Mouse (Mus musculus) kidney, postnatal 0 days (tissue): ENCODE results near the gene Cdk11b. TPM values are rescaled to one million over a fixed set of nuclear protein-coding genes. Genes with fewer than 3 reads are reported as not detected.

Experiments
- ATAC-seq: fragments of 200-750 bp; cut with Nextera tagmentation; replicated peaks from 2 replicates; pipeline ENCODE4 v1.8.0; 2017; ENCODE audit warnings: low read depth, moderate number of reproducible peaks, moderate TSS enrichment, moderate library complexity; ENCODE audit not compliant: low FRiP score
- DNase-seq: peaks from one replicate; pipeline ENCODE4 v3.0.0-alpha.2; 2016; ENCODE audit warnings: low spot score
- H3K27ac ChIP-seq: fragments of 300-500 bp; sonication (generic); 2 replicates; pipeline ENCODE4 v1.5.1; 2014; ENCODE audit warnings: mild to moderate bottlenecking
- H3K27me3 ChIP-seq: fragments of 300-500 bp; sonication (generic); 2 replicates; pipeline ENCODE4 v1.6.1; 2014; ENCODE audit warnings: low read length, mixed read lengths; ENCODE audit not compliant: insufficient read depth
- H3K36me3 ChIP-seq: fragments of 300-500 bp; sonication (generic); 2 replicates; pipeline ENCODE4 v1.6.1; 2014; ENCODE audit warnings: low read length, mixed read lengths; ENCODE audit not compliant: insufficient read depth
- H3K4me1 ChIP-seq: fragments of 300-500 bp; sonication (generic); replicated peaks from 2 replicates; pipeline ENCODE4 v1.6.1; 2014; ENCODE audit warnings: antibody characterized with exemption, low read length, mixed read lengths; ENCODE audit not compliant: insufficient read depth
- H3K4me2 ChIP-seq: fragments of 300-500 bp; sonication (generic); 2 replicates; pipeline ENCODE4 v1.6.1; 2014; ENCODE audit warnings: mild to moderate bottlenecking, low read length, moderate library complexity, mixed read lengths
- H3K4me3 ChIP-seq: fragments of 300-500 bp; sonication (generic); replicated peaks from 2 replicates; pipeline ENCODE4 v1.5.1; 2014; ENCODE audit warnings: low read depth, low read length
- H3K9ac ChIP-seq: fragments of 300-500 bp; sonication (generic); 2 replicates; pipeline ENCODE4 v1.6.1; 2014; ENCODE audit warnings: low read depth, low read length
- H3K9me3 ChIP-seq: fragments of 300-500 bp; sonication (generic); replicated peaks from 2 replicates; pipeline ENCODE4 v1.6.1; 2016; ENCODE audit warnings: low read length, inconsistent platforms, mixed read lengths
- CTCF ChIP-seq: IDR thresholded peaks from 2 replicates; pipeline ENCODE4 v1.5.1; 2016; ENCODE audit warnings: antibody characterized with exemption, low read depth, mild to moderate bottlenecking, moderate library complexity
- WGBS: fragments of 180-500 bp; shearing (Covaris S2); extraction: QIAGEN DNeasy Blood & Tissue Kit; methylation state at CpG from one replicate; pipeline ENCODE4 v1.1.7; 2014; 5-methylcytosine and 5-hydroxymethylcytosine counted together
- polyA plus RNA-seq: library from polyadenylated mRNA; unstranded; fragments of >200 nt; fragmentation: Nextera tagmentation; extraction: Ambion mirVana; gene quantifications from 2 replicates; pipeline ENCODE4 v1.2.1, GENCODE M21; 2015

Cdk11b gene
- polyA plus RNA-seq, 1 experiment from 2014 or later, result 60.0 TPM

- no peaks in the 10 kb centered on the region for H3K36me3 ChIP-seq
- H3K9ac ChIP-seq, result peak within 1 kb of the TSS; percentile 75
- DNase-seq (peak; percentile 65), ATAC-seq (peak; percentile 73)
- peak; percentile 39; the same call in 1 of the 2 replicates for TF ChIP-seq CTCF
- H3K4me3 ChIP-seq, result peak within 1 kb of the TSS; percentile 66
- 0 out of 2 replicates have a peak within 1 kb of the TSS, but pooled peaks have one; percentile 19 for H3K27ac ChIP-seq
- H3K9me3 ChIP-seq, result no peaks in the 10 kb centered on the region
- 0 out of 2 replicates have a peak, but pooled peaks cover 6% of the 10 kb centered on the region for H3K4me1 ChIP-seq
- H3K4me2 ChIP-seq, result peak within 1 kb of the TSS; percentile 96
- WGBS, result 2% methylated on average over 43 of the region's 47 CpGs
- H3K27me3 ChIP-seq, result no peaks in the 10 kb centered on the region
These were observed 69.4 kb downstream of the Cdk11b start, which contains the start of gene Fndc10 for GRCm38 (mm10) chr4:155694111-155694481. Fndc10 (plus strand) TSS chr4:155694342.

- peak overlapping the region; percentile 75 for H3K9ac ChIP-seq
- H3K4me1 ChIP-seq, result 0 out of 2 replicates have a peak, but pooled peaks cover 6% of the 10 kb centered on the region
- 0 out of 2 replicates have a peak, but pooled peaks have one; percentile 34 for TF ChIP-seq CTCF
- H3K27me3 ChIP-seq, result no peaks in the 10 kb centered on the region
- WGBS, result under 1% methylated on average over 85 of the region's 92 CpGs
- no peaks in the 10 kb centered on the region for H3K36me3 ChIP-seq
- peak overlapping the region; percentile 96 for H3K4me2 ChIP-seq
- H3K4me3 ChIP-seq, result peak overlapping the region; percentile 66
- DNase-seq, result peak; percentile 51
- peak; percentile 57 for ATAC-seq
- no peaks in the 10 kb centered on the region for H3K9me3 ChIP-seq
- 0 out of 2 replicates have a peak overlapping the region, but pooled peaks have one; percentile 19 for H3K27ac ChIP-seq
These were observed 70.1 kb downstream of the Cdk11b start for GRCm38 (mm10) chr4:155694482-155695401.

GRCm38 (mm10) chr4:155695531-155696062, 70.9 kb downstream of the Cdk11b start:
- no peak for TF ChIP-seq CTCF
- Histone ChIP-seq H3K27me3 (no peaks in the 10 kb centered on the region), H3K4me2 (no peak overlapping the region), H3K27ac (no peak overlapping the region), H3K36me3 (no peaks in the 10 kb centered on the region), H3K9me3 (no peaks in the 10 kb centered on the region), H3K4me1 (0 out of 2 replicates have a peak, but pooled peaks cover 6% of the 10 kb centered on the region), H3K9ac (no peak overlapping the region), H3K4me3 (no peak overlapping the region)
- ATAC-seq (no peak), DNase-seq (no peak)
- 77% methylated on average over 4 of the region's 4 CpGs for WGBS

GRCm38 (mm10) chr4:155696261-155697255, 71.9 kb downstream of the Cdk11b start:
- no peaks in the 10 kb centered on the region for H3K27me3 ChIP-seq
- no peak overlapping the region for H3K9ac ChIP-seq
- H3K9me3 ChIP-seq, result no peaks in the 10 kb centered on the region
- no peaks in the 10 kb centered on the region for H3K36me3 ChIP-seq
- no peak overlapping the region for H3K27ac ChIP-seq
- no peak for ATAC-seq
- no peak overlapping the region for H3K4me3 ChIP-seq
- DNase-seq, result no peak
- no peak overlapping the region for H3K4me2 ChIP-seq
- WGBS, result 64% methylated on average over 16 of the region's 16 CpGs
- no peak for TF ChIP-seq CTCF
- 0 out of 2 replicates have a peak, but pooled peaks cover 6% of the 10 kb centered on the region for H3K4me1 ChIP-seq

Other genes with a start within 250 kb of the Cdk11b start
- 0.17 and 0.29 TPM in 2 replicates for gene Gabrd, start 226.7 kb upstream of the Cdk11b start, polyA plus RNA-seq
- gene Cfap74, start 215.7 kb upstream of the Cdk11b start, polyA plus RNA-seq, result 0.62 and 0.74 TPM in 2 replicates
- gene Tmem52, start 155.7 kb upstream of the Cdk11b start, polyA plus RNA-seq, result 6.5 and 7.3 TPM in 2 replicates
- gene Gnb1, start 133.5 kb upstream of the Cdk11b start, polyA plus RNA-seq, result 376 and 406 TPM in 2 replicates
- 76.8 and 83.0 TPM in 2 replicates for gene Nadk, start 62.5 kb upstream of the Cdk11b start, polyA plus RNA-seq
- 6.4 and 6.6 TPM in 2 replicates for gene Slc35e2, start 23.4 kb upstream of the Cdk11b start, polyA plus RNA-seq
- gene Gm10563, start 20.6 kb downstream of the Cdk11b start, polyA plus RNA-seq, result not detected in 2 replicates
- gene Mmp23, start 28.5 kb downstream of the Cdk11b start, polyA plus RNA-seq, result 77.2 and 80.3 TPM in 2 replicates
- 19.6 and 21.0 TPM in 2 replicates for gene Mib2, start 44.3 kb downstream of the Cdk11b start, polyA plus RNA-seq
- gene Fndc10, start 69.5 kb downstream of the Cdk11b start, polyA plus RNA-seq, result 9.1 and 12.1 TPM in 2 replicates
- gene Ssu72, start 79.9 kb downstream of the Cdk11b start, polyA plus RNA-seq, result 151 and 159 TPM in 2 replicates
- gene Tmem240, start 109.9 kb downstream of the Cdk11b start, polyA plus RNA-seq, result 0.47 and 0.68 TPM in 2 replicates
- gene Atad3a, start 136.2 kb downstream of the Cdk11b start, polyA plus RNA-seq, result 92.1 and 92.2 TPM in 2 replicates
- gene Vwa1, start 149.8 kb downstream of the Cdk11b start, polyA plus RNA-seq, result 14.8 and 16.4 TPM in 2 replicates
- 0.16 and 0.22 TPM in 2 replicates for gene Tmem88b, start 161.0 kb downstream of the Cdk11b start, polyA plus RNA-seq
- 0.28 and 0.29 TPM in 2 replicates for gene Ankrd65, start 165.6 kb downstream of the Cdk11b start, polyA plus RNA-seq
- 283 and 294 TPM in 2 replicates for gene Mrpl20, start 178.0 kb downstream of the Cdk11b start, polyA plus RNA-seq
- 103 and 109 TPM in 2 replicates for gene Ccnl2, start 187.6 kb downstream of the Cdk11b start, polyA plus RNA-seq
- 169 and 171 TPM in 2 replicates for gene Aurkaip1, start 206.4 kb downstream of the Cdk11b start, polyA plus RNA-seq
- 100 and 111 TPM in 2 replicates for gene Mxra8, start 214.8 kb downstream of the Cdk11b start, polyA plus RNA-seq
- gene Dvl1, start 222.5 kb downstream of the Cdk11b start, polyA plus RNA-seq, result 9.9 and 16.6 TPM in 2 replicates
- 0.18 TPM in 2 replicates for gene Tas1r3, start 238.5 kb downstream of the Cdk11b start, polyA plus RNA-seq
- gene Cptp, start 244.6 kb downstream of the Cdk11b start, polyA plus RNA-seq, result 14.8 and 17.2 TPM in 2 replicates
- gene Ints11, start 244.7 kb downstream of the Cdk11b start, polyA plus RNA-seq, result 40.3 and 45.7 TPM in 2 replicates